Mouse (Mus musculus): ENCODE measurements around the gene Lrrfip1.

GRCm38 (mm10) chr1:91077456-91077855, 78.9 kb downstream of the Lrrfip1 start:
- no peak for TF ChIP-seq CTCF (IDR thresholded peaks at IDR 0.05; ENCODE audit: insufficient read depth, low read length)
- no peak for TF ChIP-seq POLR2A (IDR thresholded peaks at IDR 0.05; ENCODE audit: borderline replicate concordance, extremely low read depth, low read depth, low read length)

Measured in lung, adult 2 months (tissue).